Mouse (Mus musculus) liver, embryonic 14.5 days (tissue): ENCODE data around the gene Arpc3.

Experiments
- CTCF ChIP-seq: IDR thresholded peaks from 2 replicates; pipeline ENCODE4 v1.5.1; 2016; ENCODE audit warnings: antibody characterized with exemption, low read depth, control low read depth
- EP300 ChIP-seq: IDR thresholded peaks from 2 replicates; pipeline ENCODE4 v1.6.1; 2016; ENCODE audit warnings: antibody characterized with exemption, low read depth

- TF ChIP-seq CTCF (no peak), EP300 (no peak)
These were observed 38.5 kb downstream of the Arpc3 start for GRCm38 (mm10) chr5:122430036-122430775.
